Mouse (Mus musculus): ENCODE results near the gene Bmpr1b.

DNA sequence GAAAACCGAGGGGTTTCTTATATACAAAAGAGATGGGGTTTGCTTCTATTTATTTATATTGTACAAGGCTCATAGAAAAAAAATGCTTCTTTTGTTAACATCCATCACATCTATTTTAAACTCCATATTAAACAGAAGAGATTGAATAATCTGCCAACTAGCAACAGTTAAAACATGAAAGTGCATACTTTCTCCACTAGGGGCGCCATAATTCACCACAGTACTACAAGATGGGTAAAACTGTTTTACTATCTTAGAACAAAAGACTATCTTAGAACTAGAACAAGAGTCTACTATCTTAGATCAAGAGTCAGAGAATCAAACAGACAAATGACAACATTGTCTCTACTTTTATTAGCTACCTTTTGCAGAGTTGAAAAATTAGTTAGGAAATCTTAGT lies 125.8 kb downstream of the Bmpr1b start:
- no peak for TF ChIP-seq USF1 (IDR thresholded peaks at IDR 0.05; ENCODE audit: low read depth)
- no peak for TF ChIP-seq MYOD1 (IDR thresholded peaks at IDR 0.05; ENCODE audit: control insufficient read depth, insufficient read length, low read depth)

Data from C2C12 (cell line).